Mouse (Mus musculus) heart, embryonic 14.5 days (tissue): ENCODE data around the gene Sycp2. TPM values are rescaled to one million over a fixed set of nuclear protein-coding genes. Genes with fewer than 3 reads are reported as not detected.

Experiments
- ATAC-seq: fragments of 200-750 bp; cut with Nextera tagmentation; 2 replicates; pipeline ENCODE4 v1.8.0; 2017; ENCODE audit warnings: low read depth, moderate TSS enrichment; ENCODE audit not compliant: insufficient number of reproducible peaks, insufficient read depth, low FRiP score
- H3K27ac ChIP-seq, 2 experiments: fragments of 200-500 bp in 1 of 2; fragments of 300-500 bp in 1 of 2; sonication (generic) in 1 of 2; replicated peaks in 1 of 2; 2 replicates each; pipeline ENCODE4 v1.5.1; 2012 to 2014; ENCODE audit warnings: low read depth in 2 of 2, low read length in 2 of 2, control low read depth in 1 of 2, mild to moderate bottlenecking in 1 of 2, mixed read lengths in 1 of 2; ENCODE audit not compliant: control insufficient read depth in 1 of 2, insufficient read depth in 1 of 2
- H3K27me3 ChIP-seq: fragments of 300-500 bp; sonication (generic); 2 replicates; pipeline ENCODE4 v1.6.1; 2014; ENCODE audit warnings: mild to moderate bottlenecking, low read length, control low read depth; ENCODE audit not compliant: control insufficient read depth, insufficient read depth
- H3K36me3 ChIP-seq: fragments of 300-500 bp; sonication (generic); 2 replicates; pipeline ENCODE4 v1.6.1; 2014; ENCODE audit warnings: mild to moderate bottlenecking, control low read depth, low read length, mixed read lengths; ENCODE audit not compliant: control insufficient read depth, insufficient read depth
- H3K4me1 ChIP-seq, 2 experiments: fragments of 200-500 bp in 1 of 2; fragments of 300-500 bp in 1 of 2; sonication (generic) in 1 of 2; 2 replicates each; pipeline ENCODE4 v1.6.1; 2012 to 2014; ENCODE audit warnings: low read length in 2 of 2, control low read depth in 1 of 2, mixed read lengths in 1 of 2; ENCODE audit not compliant: control insufficient read depth in 2 of 2, insufficient read depth in 2 of 2
- H3K4me2 ChIP-seq: fragments of 300-500 bp; sonication (generic); 2 replicates; pipeline ENCODE4 v1.6.1; 2014; ENCODE audit warnings: mild to moderate bottlenecking, low read length
- H3K4me3 ChIP-seq, 2 experiments: fragments of 200-500 bp in 1 of 2; fragments of 300-500 bp in 1 of 2; sonication (generic) in 1 of 2; 2 replicates each; pipeline ENCODE4 v1.5.1; 2012 to 2014; ENCODE audit warnings: low read length in 2 of 2, mild to moderate bottlenecking in 2 of 2, control low read depth in 1 of 2, low read depth in 1 of 2, moderate library complexity in 1 of 2; ENCODE audit not compliant: control insufficient read depth in 1 of 2, insufficient read depth in 1 of 2
- H3K9ac ChIP-seq: fragments of 300-500 bp; sonication (generic); 2 replicates; pipeline ENCODE4 v1.6.1; 2014; ENCODE audit warnings: mild to moderate bottlenecking, low read length
- H3K9me3 ChIP-seq: fragments of 300-500 bp; sonication (generic); 2 replicates; pipeline ENCODE4 v1.6.1; 2016; ENCODE audit warnings: low read length, control low read depth; ENCODE audit not compliant: control insufficient read depth
- WGBS: fragments of 180-500 bp; shearing (Covaris S2); extraction: QIAGEN DNeasy Blood & Tissue Kit; methylation state at CpG from one replicate; pipeline ENCODE4 v1.1.7; 2014; 5-methylcytosine and 5-hydroxymethylcytosine counted together
- polyA plus RNA-seq: library from polyadenylated mRNA; unstranded; fragments of >200 nt; fragmentation: Nextera tagmentation; extraction: Ambion mirVana; gene quantifications from 2 replicates; pipeline ENCODE4 v1.2.1, GENCODE M21; 2014

Sycp2 gene
- polyA plus RNA-seq, 1 experiment from 2014 or later: 0.46 TPM

- no peak for ATAC-seq
- Histone ChIP-seq H3K4me2 (no peak overlapping the region), H3K9ac (no peak overlapping the region), H3K36me3 (no peaks in the 10 kb centered on the region), H3K27me3 (no peaks in the 10 kb centered on the region), H3K4me1 (no peaks in the 10 kb centered on the region), H3K9me3 (no peaks in the 10 kb centered on the region), H3K4me3 (no peak overlapping the region), H3K27ac (no peak overlapping the region)
- 66% methylated on average over 8 of the region's 8 CpGs for WGBS
Observed at GRCm38 (mm10) chr2:178303453-178304187, 103.9 kb downstream of the Sycp2 start.

Other genes with a start within 250 kb of the Sycp2 start
- 22.0 and 23.8 TPM in 2 replicates for gene Ppp1r3d, start 6.8 kb upstream of the Sycp2 start, polyA plus RNA-seq
- 7.1 and 7.3 TPM in 2 replicates for gene Fam217b, start 6.8 kb upstream of the Sycp2 start, polyA plus RNA-seq
- gene Cdh26, start 22.8 kb upstream of the Sycp2 start, polyA plus RNA-seq: not detected in 2 replicates